Mouse (Mus musculus): ENCODE results near the gene Cby3.

DNA sequence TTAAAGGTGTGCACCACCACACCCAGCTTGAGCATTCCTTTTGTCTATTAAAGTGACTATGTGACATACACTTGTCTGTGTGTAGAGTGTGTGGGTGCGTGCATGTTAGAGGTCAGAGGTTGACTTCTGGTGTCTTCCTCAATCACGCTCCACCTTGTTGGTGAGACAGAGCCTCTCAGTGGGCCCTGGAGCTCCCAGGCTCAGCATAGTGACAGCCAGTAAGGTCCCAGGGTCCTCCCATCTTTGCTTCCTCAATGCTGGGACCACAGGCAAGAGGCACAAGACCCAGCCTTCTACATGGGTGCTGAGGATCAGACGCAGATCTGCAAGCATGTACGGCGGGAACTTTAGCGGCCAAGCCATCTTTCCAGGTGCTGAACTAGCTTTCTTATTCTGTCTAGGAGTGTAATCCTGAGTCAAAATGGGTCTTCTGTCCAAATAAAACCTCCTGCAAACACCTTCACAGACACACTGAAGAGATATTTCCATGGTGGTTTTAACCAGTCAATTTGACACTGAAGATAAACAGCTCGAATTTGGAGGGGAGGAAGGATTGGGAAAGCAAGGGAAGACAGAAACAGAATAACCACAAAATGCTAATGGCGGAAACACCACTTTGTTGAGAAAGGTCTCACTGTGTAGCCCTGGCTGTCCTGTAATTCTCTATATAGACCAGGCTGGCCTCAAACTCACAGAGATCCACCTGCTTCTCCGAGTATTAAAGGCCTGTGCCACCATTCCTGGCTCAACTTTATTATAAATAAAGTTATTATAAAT, 7.8 kb upstream of the Cby3 start:
- TF ChIP-seq POLR2A (IDR thresholded peaks at IDR 0.05; ENCODE audit: insufficient read length, low read depth): no peak
- TF ChIP-seq USF1 (IDR thresholded peaks at IDR 0.05; ENCODE audit: low read depth): no peak
- TF ChIP-seq POLR2AphosphoS2 (IDR thresholded peaks at IDR 0.05; ENCODE audit: insufficient read length, low read depth): no peak
- TF ChIP-seq MAX (IDR thresholded peaks at IDR 0.05; ENCODE audit: low read depth): no peak
- no peak for TF ChIP-seq CEBPB (IDR thresholded peaks at IDR 0.05; ENCODE audit: insufficient read depth, poor library complexity, severe bottlenecking)
- TF ChIP-seq MYOD1 (IDR thresholded peaks at IDR 0.05; ENCODE audit: control insufficient read depth in 1 of 3, insufficient read length in 2 of 3, low read depth in 2 of 3): no peak
